Mouse (Mus musculus): ENCODE results near the gene Cldn4.
A peak's percentile ranks its signal among the peaks of the same experiment; 100 is the strongest.
"Not testable (repeated sequence)": the region's sequence is repeated elsewhere in the genome, so short reads cannot be mapped to it uniquely, and the experiment has no call there.

Cldn4 gene

GRCm38 (mm10) chr5:134933686-134934085 is 13.0 kb downstream of the Cldn4 start:
- DNase-seq (ENCODE audit: extremely low read depth, insufficient read length, low spot score) = not testable (repeated sequence)

GRCm38 (mm10) chr5:134933281-134933680 is 13.5 kb downstream of the Cldn4 start:
- no peak for DNase-seq (ENCODE audit: extremely low read depth, insufficient read length, low spot score)

- DNase-seq (ENCODE audit: extremely low read depth, insufficient read length, low spot score) = no peak
Observed at GRCm38 (mm10) chr5:134932903-134933276, 13.8 kb downstream of the Cldn4 start.

GRCm38 (mm10) chr5:134932179-134932902 is 14.4 kb downstream of the Cldn4 start, which contains the start of gene Mettl27:
TSS of gene Mettl27 (plus strand) at chr5:134932368.
- DNase-seq (ENCODE audit: extremely low read depth, insufficient read length, low spot score) = peak; percentile 86

GRCm38 (mm10) chr5:134929988-134930387 is 16.7 kb downstream of the Cldn4 start:
- DNase-seq (ENCODE audit: extremely low read depth, insufficient read length, low spot score) = no peak

GRCm38 (mm10) chr5:134926726-134927125 is 20.0 kb downstream of the Cldn4 start:
- no peak for DNase-seq (ENCODE audit: extremely low read depth, insufficient read length, low spot score)

GRCm38 (mm10) chr5:134923141-134923540 is 23.6 kb downstream of the Cldn4 start:
- no peak for DNase-seq (ENCODE audit: extremely low read depth, insufficient read length, low spot score)

- DNase-seq (ENCODE audit: extremely low read depth, insufficient read length, low spot score) = no peak
Observed at GRCm38 (mm10) chr5:134921106-134921505, 25.6 kb downstream of the Cldn4 start.

- no peak for DNase-seq (ENCODE audit: extremely low read depth, insufficient read length, low spot score)
Observed at GRCm38 (mm10) chr5:134920106-134920687, 26.5 kb downstream of the Cldn4 start.

GRCm38 (mm10) chr5:134919097-134919496 is 27.6 kb downstream of the Cldn4 start:
- no peak for DNase-seq (ENCODE audit: extremely low read depth, insufficient read length, low spot score)

- no peak for DNase-seq (ENCODE audit: extremely low read depth, insufficient read length, low spot score)
Observed at GRCm38 (mm10) chr5:134918071-134918832, 28.5 kb downstream of the Cldn4 start.

GRCm38 (mm10) chr5:134915311-134915710 is 31.4 kb downstream of the Cldn4 start, which contains the start of gene Cldn13:
TSS of gene Cldn13 (minus strand) at chr5:134915526.
- DNase-seq (ENCODE audit: extremely low read depth, insufficient read length, low spot score) = no peak

- DNase-seq (ENCODE audit: extremely low read depth, insufficient read length, low spot score) = no peak
Observed at GRCm38 (mm10) chr5:134914510-134914909, 32.2 kb downstream of the Cldn4 start.

- no peak for DNase-seq (ENCODE audit: extremely low read depth, insufficient read length, low spot score)
Observed at GRCm38 (mm10) chr5:134913753-134914152, 33.0 kb downstream of the Cldn4 start.

- DNase-seq (ENCODE audit: extremely low read depth, insufficient read length, low spot score) = no peak
Observed at GRCm38 (mm10) chr5:134913352-134913751, 33.4 kb downstream of the Cldn4 start.

- DNase-seq (ENCODE audit: extremely low read depth, insufficient read length, low spot score) = no peak
Observed at GRCm38 (mm10) chr5:134911901-134912300, 34.8 kb downstream of the Cldn4 start.

- DNase-seq (ENCODE audit: extremely low read depth, insufficient read length, low spot score) = peak; percentile 92
Observed at GRCm38 (mm10) chr5:134907135-134907534, 39.6 kb downstream of the Cldn4 start.

- no peak for DNase-seq (ENCODE audit: extremely low read depth, insufficient read length, low spot score)
Observed at GRCm38 (mm10) chr5:134906633-134907032, 40.1 kb downstream of the Cldn4 start, which contains the start of gene Tmem270. TSS of gene Tmem270 (minus strand) at chr5:134906733.

GRCm38 (mm10) chr5:134901644-134902027 is 45.1 kb downstream of the Cldn4 start:
- DNase-seq (ENCODE audit: extremely low read depth, insufficient read length, low spot score) = no peak

- DNase-seq (ENCODE audit: extremely low read depth, insufficient read length, low spot score) = no peak
Observed at GRCm38 (mm10) chr5:134901012-134901643, 45.6 kb downstream of the Cldn4 start.

- DNase-seq (ENCODE audit: extremely low read depth, insufficient read length, low spot score) = no peak
Observed at GRCm38 (mm10) chr5:134897596-134897995, 49.1 kb downstream of the Cldn4 start.
